In the genomic region with DNA sequence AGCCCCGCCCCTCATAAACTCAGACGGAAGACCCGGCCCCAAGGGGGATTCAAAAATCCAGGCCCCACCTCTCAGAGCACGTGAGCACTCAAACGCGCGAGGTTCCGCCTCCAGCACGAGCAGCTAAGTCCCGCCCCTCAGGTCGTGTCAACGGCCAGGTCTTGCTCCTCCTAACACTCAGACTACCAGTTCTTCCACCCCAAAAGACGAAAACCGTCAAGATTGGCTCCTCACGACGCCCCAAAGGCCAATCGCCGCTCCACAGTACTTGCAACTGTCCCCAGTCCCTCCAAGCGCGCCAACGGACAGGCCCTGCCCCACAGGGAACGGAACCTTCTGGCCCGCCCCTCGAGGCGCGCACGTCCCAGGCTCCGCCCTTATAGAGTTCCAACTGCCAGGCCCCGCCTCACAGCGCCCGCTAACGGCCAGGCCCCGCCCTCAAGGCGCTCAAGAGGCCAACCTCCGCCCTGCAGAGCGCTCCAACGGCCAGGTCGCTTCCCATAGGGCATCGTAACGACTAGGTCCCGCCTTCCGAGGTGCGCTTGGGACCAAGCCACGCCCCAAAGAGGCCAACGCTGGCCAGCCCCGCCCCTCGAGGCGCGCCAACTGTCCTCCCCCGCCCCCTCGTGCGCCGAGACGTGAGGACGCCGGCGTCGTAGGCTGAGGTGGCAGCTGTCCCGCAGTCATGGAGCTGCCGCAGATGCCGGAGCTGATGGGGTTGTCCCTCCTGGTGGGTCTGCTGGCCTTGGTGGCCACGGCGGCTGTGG, we compare ENCODE assay signal across 8 mouse cellular contexts. TPM values are rescaled to one million over a fixed set of nuclear protein-coding genes. Genes with fewer than 3 reads are reported as not detected.
DNase-seq lines count a peak whose midpoint lies in the region; ATAC-seq and TF ChIP-seq lines count a peak whose summit lies in the region.

TSS of gene Tbl2 (plus strand) at position 605 of the 767 bp plus-strand sequence.

- no peaks in the 10 kb centered on the region for H3K9me3 ChIP-seq in megakaryocyte, embryonic 14.5 days

- peak; percentile 97 to 99 for DNase-seq in gastrocnemius, adult 8-10 months (ENCODE audit: low spot score in 2 of 2)
- DNase-seq in hindlimb bud, embryonic 11.5 days (ENCODE audit: extremely low spot score, low read depth, low spot score), result peak; percentile 93
- peak; percentile 95 to 98 for DNase-seq in left cerebral cortex, adult 8-10 months (ENCODE audit: low spot score in 2 of 2)
- peak; percentile 98 for DNase-seq in right cerebral cortex, postnatal 10 days (ENCODE audit: low spot score in 2 of 2)
- DNase-seq in urinary bladder, postnatal 25 days (ENCODE audit: low spot score), result peak; percentile 98

- H3K27me3 ChIP-seq in megakaryocyte, embryonic 14.5 days (replicated peaks), result no peaks in the 10 kb centered on the region

- peaks cover 25% of the 10 kb centered on the region for H3K36me3 ChIP-seq in megakaryocyte, embryonic 14.5 days (replicated peaks; ENCODE audit: low read length)

- H3K4me1 ChIP-seq in cortical plate, adult 2 months (ENCODE audit: control insufficient read depth, insufficient read depth, low read length), result no peaks in the 10 kb centered on the region; the same call in 1 of the 2 replicates
- H3K4me1 ChIP-seq in megakaryocyte, embryonic 14.5 days, result peaks cover 44% of the 10 kb centered on the region

- ATAC-seq in activated CD4-positive, CD25-positive, alpha-beta regulatory T cell, adult 4 months, result peak; percentile 86

- H3K4me3 ChIP-seq in cortical plate, adult 2 months (ENCODE audit: insufficient read depth, low read length), result peak within 1 kb of the TSS; percentile 62
- peak within 1 kb of the TSS; percentile 99 for H3K4me3 ChIP-seq in megakaryocyte, embryonic 14.5 days (replicated peaks)

- H3K27ac ChIP-seq in cortical plate, adult 2 months (ENCODE audit: insufficient read depth, low read length), result peak within 1 kb of the TSS; percentile 81

- TF ChIP-seq CTCF in cortical plate, adult 2 months (IDR thresholded peaks at IDR 0.05; ENCODE audit: extremely low read depth, insufficient read depth, low read length), result no peak

- TF ChIP-seq POLR2A in cortical plate, adult 2 months (IDR thresholded peaks at IDR 0.05; ENCODE audit: extremely low read depth, insufficient read depth, low read length), result peak; percentile 70

RNA-seq across cellular contexts. Expression of gene Tbl2, which starts in this region (rescaled TPM):
- polyA plus RNA-seq in activated CD4-positive, CD25-positive, alpha-beta regulatory T cell, adult 4 months (2017; shearing (Covaris generic)), result 1 to 10 TPM; 5.2 to 5.4 TPM
- 11.7 and 11.9 TPM in 2 replicates for polyA plus RNA-seq in cortical plate, adult 2 months (2012; rRNA removed)
- 10 to 100 TPM in 1 of 4 experiments, 1 to 10 TPM in 3; 8.5 to 12.2 (median 8.9) TPM for total RNA-seq in gastrocnemius, adult 8-10 months (2022)
- 10 to 100 TPM; 22.9 to 28.7 (median 27.5) TPM for total RNA-seq in left cerebral cortex, adult 8-10 months (2022)
- polyA plus RNA-seq in megakaryocyte, embryonic 14.5 days (2012; ENCODE audit: insufficient read depth, low replicate concordance), result 6.6 TPM in 1 of 2 replicates, not detected in the other

Comparison
In these comparisons a context has a peak if more than half of its experiments do, and no peak if none do; other contexts are left out.
1. Peak in every context shown above with its lines: DNase-seq, ATAC-seq, H3K4me3 ChIP-seq and H3K27ac ChIP-seq.